Mouse (Mus musculus): Measurements from ENCODE around the gene Gemin2. TPM values are rescaled to one million over a fixed set of nuclear protein-coding genes. Genes with fewer than 3 reads are reported as not detected.
"Not testable (repeated sequence)": the region's sequence is repeated elsewhere in the genome, so short reads cannot be mapped to it uniquely, and the experiment has no call there.

Gene Gemin2
- 10 to 100 TPM; 10.0 to 10.4 TPM for total RNA-seq (2021)

DNA sequence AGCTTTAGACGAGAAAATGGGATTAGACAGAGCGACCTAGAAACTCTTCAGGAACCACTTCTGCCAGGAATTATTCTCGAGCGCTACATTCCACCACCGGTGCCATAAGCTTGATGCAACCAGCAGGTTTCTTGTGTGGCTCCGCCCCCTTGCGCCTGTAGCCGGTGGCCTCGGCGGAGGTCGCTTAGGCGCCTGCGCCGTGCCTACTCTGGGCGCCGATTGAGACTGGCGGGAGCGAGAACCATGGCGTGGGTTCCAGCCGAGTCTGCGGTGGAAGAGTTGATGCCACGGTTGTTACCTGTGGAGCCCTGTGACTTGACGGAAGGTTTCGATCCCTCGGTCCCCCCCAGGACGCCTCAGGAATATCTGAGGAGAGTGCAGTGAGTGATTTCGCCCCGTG lies at the start of gene Gemin2:
Gene Gemin2 (plus strand): TSS at position 160 of the 400 bp plus-strand sequence.
- peak; percentile 85 to 86 for DNase-seq

DNA sequence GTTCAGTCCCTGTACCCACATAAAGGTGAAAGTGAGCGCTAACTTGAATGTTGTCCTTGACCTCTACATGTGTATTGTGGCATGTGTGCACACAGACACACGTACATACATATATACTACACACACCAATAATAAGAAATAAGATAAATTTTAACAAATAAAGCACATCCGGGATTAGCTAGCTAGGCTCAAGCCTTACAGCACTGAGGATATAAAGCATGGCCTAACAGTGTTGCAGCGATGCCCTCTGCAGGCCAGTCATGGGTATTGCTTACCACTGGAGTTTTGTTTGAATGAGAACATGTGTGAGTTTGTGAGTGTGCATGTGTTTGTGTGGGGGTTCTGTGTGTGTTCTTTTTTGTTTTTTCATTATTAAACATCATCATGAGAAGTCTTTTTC lies 48.6 kb upstream of the Gemin2 start:
- peak; percentile 11 to 14 for DNase-seq

DNA sequence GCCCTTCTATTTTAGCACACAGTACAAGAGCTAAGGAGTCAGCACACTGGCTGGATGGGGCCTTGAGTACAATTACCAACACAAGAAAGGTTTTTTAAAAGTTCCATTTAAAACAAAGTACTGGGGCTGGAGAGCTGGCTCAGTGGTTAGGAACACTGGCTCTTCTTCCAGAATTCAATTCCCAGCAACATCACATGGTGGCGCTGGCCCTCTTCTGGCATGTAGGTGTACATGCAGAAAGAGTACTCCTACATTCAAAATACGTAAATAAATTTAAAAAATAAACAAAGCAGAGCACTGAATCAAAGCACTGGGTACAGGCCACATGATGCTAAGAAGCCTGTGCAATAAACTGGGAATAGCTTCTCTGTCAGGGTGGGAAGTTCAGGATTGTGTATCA lies 36.2 kb upstream of the Gemin2 start:
- DNase-seq = no peak

- not testable (repeated sequence) for DNase-seq
These were observed 32.0 kb upstream of the Gemin2 start for GRCm38 (mm10) chr12:58981178-58981661.

DNA sequence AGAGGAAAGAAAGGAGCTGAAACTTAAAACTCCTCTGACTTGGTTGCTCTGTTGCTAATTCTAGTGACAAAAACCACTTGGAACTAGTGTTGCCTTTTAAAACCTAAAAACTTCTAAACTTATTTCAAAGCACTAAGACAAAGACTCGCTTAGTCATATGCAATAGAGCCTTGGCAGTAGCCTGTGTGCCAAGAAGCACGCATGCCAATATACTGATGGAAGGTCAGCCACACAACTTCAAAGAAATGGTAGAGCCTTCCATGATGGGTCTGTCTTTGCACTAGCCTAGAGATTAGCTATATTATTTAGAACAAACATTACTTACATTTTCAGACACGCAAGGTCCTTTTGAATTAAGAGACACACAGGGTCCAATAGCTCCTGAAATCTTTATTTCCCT lies 27.4 kb upstream of the Gemin2 start:
- DNase-seq = no peak

GRCm38 (mm10) chr12:59010482-59010881 lies 2.7 kb upstream of the Gemin2 start:
- DNase-seq = no peak

DNA sequence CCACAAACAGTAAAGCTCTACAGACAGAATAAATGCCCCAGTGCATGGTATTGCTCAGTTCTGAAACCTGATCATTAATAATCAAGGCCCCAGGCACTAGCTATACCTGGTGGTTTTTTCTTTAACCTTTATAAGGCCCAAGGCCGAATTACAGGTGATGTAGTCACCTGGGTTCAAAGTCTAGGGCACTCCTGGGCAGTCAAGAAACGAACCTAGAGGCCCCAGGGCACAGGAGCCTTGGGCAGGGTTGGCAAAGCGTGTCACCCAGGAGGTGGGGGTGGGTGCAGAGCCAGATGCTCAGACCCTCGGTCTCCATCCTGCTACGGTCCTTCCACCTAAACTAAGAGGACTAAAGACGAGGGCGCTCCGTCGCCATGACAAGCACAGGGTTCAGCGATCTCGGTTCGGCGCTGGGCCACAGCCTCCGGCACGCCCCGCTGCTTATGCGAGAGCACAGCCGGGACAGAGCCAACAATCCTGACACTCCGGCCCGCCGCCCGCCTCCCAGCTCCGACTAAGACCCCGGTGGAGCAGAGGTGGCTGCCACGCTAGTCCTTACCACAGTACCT lies 1.8 kb upstream of the Gemin2 start:
- no peak for DNase-seq

GRCm38 (mm10) chr12:59011844-59012709 lies 1.1 kb upstream of the Gemin2 start, which contains the start of gene Sec23a:
Gene Sec23a, minus strand, starts transcription at chr12:59012017.
- DNase-seq = peak; percentile 98

DNA sequence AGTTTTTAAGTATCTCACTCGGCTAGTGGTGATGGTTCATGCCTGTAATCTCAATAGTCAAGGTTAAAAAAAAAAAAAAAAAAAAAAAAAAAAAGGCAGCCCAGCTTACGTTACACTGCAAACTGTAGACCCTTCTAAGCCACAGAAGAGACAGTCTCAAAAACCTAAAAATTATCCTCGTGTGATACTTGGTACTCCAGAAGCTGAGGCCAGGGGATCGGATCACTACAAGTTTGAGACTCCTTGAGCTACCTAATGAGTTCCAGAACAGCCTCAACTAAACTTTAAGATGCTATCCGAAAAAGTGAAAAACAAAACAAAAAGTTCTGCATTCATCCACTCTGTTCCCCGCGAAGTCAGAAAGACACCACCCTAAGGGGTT lies 492 bp upstream of the Gemin2 start:
- no peak for DNase-seq

DNA sequence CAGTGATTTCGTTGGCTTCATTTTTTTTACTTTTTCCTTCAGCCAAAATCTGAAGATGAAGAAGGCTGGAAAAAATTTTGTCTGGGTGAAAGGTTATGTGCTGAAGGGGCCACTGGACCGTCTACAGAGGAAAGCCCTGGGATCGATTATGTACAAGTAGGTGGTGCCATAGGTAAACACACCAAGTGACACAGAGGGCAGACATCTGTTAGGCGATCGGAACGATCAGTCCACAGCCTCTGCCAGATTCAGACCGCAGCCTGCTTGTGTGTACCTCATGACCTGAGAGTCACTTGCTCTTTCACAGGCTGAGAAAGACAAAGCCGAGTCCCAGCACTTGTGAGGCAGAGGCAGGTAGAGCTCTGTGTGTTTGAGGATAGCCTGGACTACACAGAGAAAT lies 4.8 kb downstream of the Gemin2 start:
- no peak for DNase-seq

DNA sequence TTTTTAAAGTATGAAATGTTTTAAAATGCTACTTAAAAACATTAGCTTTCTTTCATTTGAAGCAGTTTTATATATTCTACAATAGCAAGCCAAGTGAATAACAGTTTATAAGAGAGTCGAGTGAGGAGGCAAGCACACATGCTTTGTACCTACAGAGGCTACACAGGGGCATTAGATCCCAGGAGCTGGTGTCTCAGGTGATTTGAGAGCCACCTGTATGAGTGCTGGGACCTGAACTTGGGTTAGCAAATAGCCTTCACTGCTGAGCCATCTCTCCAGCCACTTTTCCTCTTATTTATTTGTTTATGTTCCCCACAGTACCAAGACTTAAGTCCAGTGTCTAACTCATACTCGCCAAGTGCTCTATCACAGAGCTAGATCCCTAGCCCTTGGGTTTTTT lies 6.7 kb downstream of the Gemin2 start:
- DNase-seq = no peak

DNA sequence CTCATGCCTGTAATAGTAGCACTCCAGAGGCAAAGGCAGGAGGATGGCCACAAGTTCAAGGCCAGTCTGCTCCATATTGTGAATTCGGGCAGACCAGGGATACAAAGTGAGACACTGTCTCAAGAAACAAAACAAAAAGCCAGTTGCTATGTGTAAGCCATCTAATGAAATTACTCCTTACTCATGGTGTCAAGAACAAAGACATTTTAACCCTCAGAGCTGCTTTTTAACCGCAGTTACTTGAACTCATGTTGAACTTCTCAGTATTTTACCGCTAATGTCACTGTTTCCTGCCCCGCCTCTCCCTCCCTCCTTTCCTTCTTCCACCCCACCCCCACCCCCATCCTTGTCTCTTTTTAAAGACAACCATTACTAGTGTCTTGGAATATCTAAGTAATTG lies 8.1 kb downstream of the Gemin2 start:
- DNase-seq = no peak

DNA sequence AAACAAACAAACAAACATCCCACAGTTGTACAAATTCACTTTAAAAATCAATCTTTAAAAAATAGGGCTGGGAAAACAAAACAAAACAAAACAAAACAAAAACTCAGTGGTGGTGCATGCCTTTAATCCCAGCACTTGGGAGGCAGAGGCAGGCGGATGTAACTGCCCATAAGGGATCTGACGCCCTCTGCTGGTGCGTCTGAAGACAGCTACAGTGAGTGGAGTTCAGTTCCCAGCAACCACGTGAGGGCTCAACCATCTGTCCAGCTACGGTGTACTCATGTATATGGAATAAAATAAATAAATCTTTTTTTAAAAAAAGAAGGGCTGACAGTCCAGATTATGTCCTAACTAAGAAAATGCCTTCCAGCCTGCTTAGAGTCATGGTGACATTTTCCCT lies 18.9 kb downstream of the Gemin2 start:
- DNase-seq = no peak

DNA sequence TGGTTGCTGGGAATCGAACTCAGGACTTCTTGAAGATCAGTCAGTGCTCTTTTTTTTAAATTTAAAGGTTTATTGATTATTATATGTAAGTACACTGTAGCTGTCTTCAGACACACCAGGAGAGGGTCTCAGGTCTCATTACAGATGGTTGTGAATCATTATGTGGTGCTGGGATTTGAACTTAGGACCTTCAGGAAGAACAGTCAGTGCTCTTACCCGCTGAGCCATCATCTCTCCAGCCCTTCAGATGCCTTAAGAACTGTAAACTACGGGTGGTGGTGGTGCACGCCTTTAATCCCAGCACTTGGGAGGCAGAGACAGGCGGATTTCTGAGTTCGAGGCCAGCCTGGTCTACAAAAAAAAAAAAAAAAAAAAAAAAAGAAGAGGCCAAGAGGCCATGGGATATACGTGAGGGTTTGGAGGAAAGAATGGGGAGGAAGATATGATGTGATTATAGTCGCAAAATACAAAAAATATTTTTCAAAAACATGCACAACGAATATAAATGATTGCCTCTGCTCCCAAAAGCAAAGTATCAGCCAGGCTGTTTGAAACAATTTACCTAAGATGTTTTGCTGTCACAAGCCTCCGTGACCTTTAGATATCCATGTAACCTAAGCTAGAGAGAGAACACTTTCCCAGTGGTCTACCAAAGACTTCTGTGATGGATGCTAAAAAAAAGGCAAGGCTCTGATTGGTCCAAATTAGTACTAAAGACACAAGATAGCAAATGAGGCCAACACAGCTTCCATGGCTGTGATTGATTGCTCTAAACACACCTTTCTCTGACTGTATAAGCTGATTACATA lies 26.2 kb downstream of the Gemin2 start:
- DNase-seq = no peak

- DNase-seq = no peak
These were observed 27.0 kb downstream of the Gemin2 start for GRCm38 (mm10) chr12:59039971-59040844.

DNA sequence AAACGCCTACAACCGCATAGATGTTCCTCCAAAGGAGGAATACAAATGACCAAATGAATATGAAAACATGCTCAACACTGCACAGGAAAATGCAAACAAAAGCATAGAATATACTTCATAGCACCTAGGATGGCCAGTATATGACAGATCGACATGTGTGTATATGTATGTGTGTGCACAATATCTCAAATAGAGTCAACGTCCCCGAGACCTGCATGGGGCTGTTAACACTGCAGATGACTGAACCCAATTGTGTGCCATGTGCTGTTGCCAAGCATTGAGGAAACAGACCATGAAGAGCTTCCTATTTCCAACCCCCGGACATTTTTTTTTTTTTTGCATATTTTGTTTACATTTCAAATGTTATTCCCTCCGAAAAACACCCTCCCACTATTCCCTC lies 27.7 kb downstream of the Gemin2 start:
- no peak for DNase-seq

DNA sequence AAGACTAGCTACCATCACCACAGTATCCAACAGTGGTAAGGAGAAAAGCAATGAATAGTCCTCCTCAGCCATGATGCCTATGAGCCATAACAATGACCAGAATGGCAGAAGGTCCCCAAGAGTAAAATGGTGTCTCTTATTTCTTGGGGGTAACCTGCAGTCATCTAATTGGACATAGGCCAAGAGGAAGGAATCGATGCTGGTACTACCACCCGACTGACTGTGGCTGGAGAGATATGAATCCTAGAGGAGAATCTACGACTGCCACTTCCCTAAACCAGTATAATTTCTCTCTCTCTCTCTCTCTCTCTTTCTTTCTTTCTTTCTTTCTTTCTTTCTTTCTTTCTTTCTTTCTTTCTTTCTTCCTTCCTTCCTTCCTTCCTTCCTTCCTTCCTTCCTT lies 39.3 kb downstream of the Gemin2 start:
- no peak for DNase-seq

DNA sequence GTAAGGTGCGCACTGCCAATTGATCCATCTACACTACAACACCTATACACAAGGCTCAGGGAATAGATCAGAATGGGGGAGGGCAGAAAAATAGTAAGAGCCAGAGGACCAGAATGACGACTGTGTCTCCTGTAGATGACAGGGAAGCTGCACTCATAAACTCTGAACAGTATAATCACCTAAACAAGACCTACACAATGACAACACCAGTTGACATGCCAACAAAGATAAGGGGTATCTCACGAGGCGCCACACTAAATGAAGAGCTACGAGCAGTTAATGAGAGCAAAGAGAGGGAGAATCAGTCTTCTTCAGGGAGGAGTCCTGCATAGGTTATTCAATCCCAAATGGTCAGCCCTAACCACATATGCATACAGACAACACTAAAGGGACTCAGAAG lies 40.0 kb downstream of the Gemin2 start:
- no peak for DNase-seq

GRCm38 (mm10) chr12:59053976-59054375 lies 40.8 kb downstream of the Gemin2 start:
- DNase-seq = no peak

DNA sequence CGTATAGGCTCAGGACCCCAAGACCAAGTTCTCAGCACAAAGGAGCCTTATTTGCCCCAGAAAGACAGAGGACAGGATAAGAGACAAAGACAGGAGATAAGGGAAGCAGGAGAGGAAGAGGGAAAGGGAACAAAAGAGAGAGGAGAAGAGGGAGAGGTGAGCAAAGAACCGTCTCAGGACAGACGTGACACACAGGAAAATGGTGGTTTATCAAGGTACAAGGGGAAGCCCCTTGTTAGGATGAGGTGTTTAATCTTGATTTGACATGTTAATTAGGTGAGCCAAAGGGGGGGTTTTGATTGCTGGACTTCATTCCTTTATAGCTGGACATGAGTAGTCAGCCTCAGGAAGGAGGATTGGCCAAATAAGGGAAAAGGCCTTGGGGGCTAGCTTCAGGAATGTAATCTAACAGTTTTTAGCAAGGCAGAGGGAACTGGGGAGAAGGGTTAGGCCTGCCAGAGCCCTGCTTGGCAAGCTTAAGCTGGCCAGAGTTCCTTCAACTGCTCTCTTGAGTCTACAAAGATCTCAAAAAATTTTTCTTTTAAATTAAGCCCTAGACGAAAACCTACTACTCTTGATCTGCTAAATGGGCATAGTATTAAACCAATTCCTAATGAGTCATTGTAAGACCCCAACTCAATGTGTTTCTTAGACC lies 42.1 kb downstream of the Gemin2 start:
- no peak for DNase-seq

GRCm38 (mm10) chr12:59056222-59056621 lies 43.0 kb downstream of the Gemin2 start:
- DNase-seq = no peak

- not testable (repeated sequence) for DNase-seq
These were observed 45.0 kb downstream of the Gemin2 start for GRCm38 (mm10) chr12:59058242-59058641.

Data from layer of hippocampus, postnatal 36 days (tissue).